Mouse (Mus musculus): ENCODE measurements around the gene Ntpcr.

DNA sequence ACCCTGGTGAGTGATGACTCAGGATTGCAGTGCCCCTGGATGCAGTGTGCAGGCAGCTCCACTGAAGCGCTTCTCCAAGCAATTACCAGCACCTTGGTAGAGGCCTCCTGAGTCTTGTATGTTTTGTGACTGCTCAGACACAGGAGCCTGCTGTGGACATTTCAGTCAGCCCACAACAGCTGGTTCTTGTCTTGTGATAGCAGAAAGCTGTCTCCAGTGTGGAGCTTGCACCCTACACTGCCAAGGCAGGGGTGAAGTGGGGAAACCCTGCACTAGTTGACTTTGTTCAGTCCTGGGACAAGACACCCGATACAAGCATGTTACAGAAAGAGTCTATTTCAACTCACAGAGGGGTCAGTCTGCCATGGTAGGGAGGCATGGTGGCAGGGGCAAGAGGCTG is 65.6 kb downstream of the Ntpcr start:
- TF ChIP-seq CTCF (IDR thresholded peaks at IDR 0.05; ENCODE audit: low read depth) (no peak), EP300 (optimal IDR thresholded peaks at IDR 0.05) (no peak)
